ENCODE assay signal across 8 mouse cellular contexts in genomic region chr3:136871772-136872532, GRCm38 (mm10).
A peak's percentile ranks its signal among the peaks of the same experiment; 100 is the strongest.
DNase-seq lines count a peak whose midpoint lies in the region; ATAC-seq lines count a peak whose summit lies in the region.

No protein-coding gene starts in this region.

- no peaks in the 10 kb centered on the region for H3K27me3 ChIP-seq in hindbrain, embryonic 12.5 days
- no peaks in the 10 kb centered on the region for H3K27me3 ChIP-seq in hindbrain, embryonic 10.5 days (ENCODE audit: insufficient read depth, poor library complexity, severe bottlenecking)
- no peaks in the 10 kb centered on the region for H3K27me3 ChIP-seq in hindbrain, embryonic 14.5 days (ENCODE audit: control insufficient read depth, insufficient read depth, low read length)
- no peaks in the 10 kb centered on the region for H3K27me3 ChIP-seq in limb, embryonic 12.5 days

- H3K9ac ChIP-seq in hindbrain, embryonic 12.5 days: no peak overlapping the region
- no peak overlapping the region for H3K9ac ChIP-seq in hindbrain, embryonic 14.5 days
- H3K9ac ChIP-seq in limb, embryonic 12.5 days (replicated peaks): no peak overlapping the region

- no peaks in the 10 kb centered on the region for H3K9me3 ChIP-seq in hindbrain, embryonic 12.5 days (replicated peaks)
- no peaks in the 10 kb centered on the region for H3K9me3 ChIP-seq in hindbrain, embryonic 10.5 days
- H3K9me3 ChIP-seq in hindbrain, embryonic 14.5 days (ENCODE audit: control insufficient read depth, low read length): no peaks in the 10 kb centered on the region
- H3K9me3 ChIP-seq in limb, embryonic 12.5 days: no peaks in the 10 kb centered on the region

- peaks cover 20% of the 10 kb centered on the region for H3K4me1 ChIP-seq in hindbrain, embryonic 12.5 days
- no peaks in the 10 kb centered on the region for H3K4me1 ChIP-seq in hindbrain, embryonic 10.5 days (replicated peaks)
- H3K4me1 ChIP-seq in hindbrain, embryonic 14.5 days (replicated peaks; ENCODE audit: control insufficient read depth, insufficient read depth, low read length): peaks cover 31% of the 10 kb centered on the region
- peaks cover 29% of the 10 kb centered on the region for H3K4me1 ChIP-seq in limb, embryonic 12.5 days (replicated peaks)

- WGBS in hindbrain, embryonic 12.5 days: 74% methylated on average over 14 of the region's 14 CpGs
- WGBS in hindbrain, embryonic 10.5 days: 89% methylated on average over 14 of the region's 14 CpGs
- 54% methylated on average over 14 of the region's 14 CpGs for whole genome bisulfite sequencing in hindbrain, embryonic 14.5 days
- 22% methylated on average over 14 of the region's 14 CpGs for WGBS in limb, embryonic 12.5 days

- no peak overlapping the region for H3K4me2 ChIP-seq in hindbrain, embryonic 12.5 days (replicated peaks)
- H3K4me2 ChIP-seq in hindbrain, embryonic 14.5 days (replicated peaks): no peak overlapping the region
- peak overlapping the region; percentile 42 for H3K4me2 ChIP-seq in limb, embryonic 12.5 days

- no peak overlapping the region for H3K27ac ChIP-seq in hindbrain, embryonic 12.5 days
- H3K27ac ChIP-seq in hindbrain, embryonic 10.5 days: no peak overlapping the region
- H3K27ac ChIP-seq in hindbrain, embryonic 14.5 days: peak overlapping the region; percentile 47; the same call in 1 of the 2 replicates
- H3K27ac ChIP-seq in limb, embryonic 12.5 days: peak overlapping the region; percentile 51

- no peak for DNase-seq in hindbrain, embryonic 10.5 days (ENCODE audit: low spot score)
- DNase-seq in embryo, embryonic 11 days: peak; percentile 41
- DNase-seq in hindbrain, embryonic 14.5 days (ENCODE audit: low spot score): no peak
- DNase-seq in spleen, adult 18-20 months: no peak
- no peak for DNase-seq in layer of hippocampus, postnatal 10 days (ENCODE audit: low spot score in 2 of 2)
- DNase-seq in T-cell, adult 2 months (ENCODE audit: low spot score): no peak

- ATAC-seq in hindbrain, embryonic 12.5 days (ENCODE audit: low FRiP score): peak; percentile 46; the same call in 1 of the 2 replicates
- peak; percentile 49 for ATAC-seq in hindbrain, embryonic 14.5 days (ENCODE audit: low FRiP score)
- ATAC-seq in limb, embryonic 12.5 days (ENCODE audit: insufficient number of reproducible peaks, insufficient read depth, low FRiP score, low TSS enrichment, low read depth): peak; percentile 91

- H3K4me3 ChIP-seq in hindbrain, embryonic 12.5 days: no peak overlapping the region
- no peak overlapping the region for H3K4me3 ChIP-seq in hindbrain, embryonic 10.5 days
- no peak overlapping the region for H3K4me3 ChIP-seq in hindbrain, embryonic 14.5 days (replicated peaks; ENCODE audit: low read length)
- H3K4me3 ChIP-seq in limb, embryonic 12.5 days (replicated peaks): no peak overlapping the region

- no peaks in the 10 kb centered on the region for H3K36me3 ChIP-seq in hindbrain, embryonic 12.5 days
- no peaks in the 10 kb centered on the region for H3K36me3 ChIP-seq in hindbrain, embryonic 10.5 days
- H3K36me3 ChIP-seq in hindbrain, embryonic 14.5 days (replicated peaks; ENCODE audit: control insufficient read depth, insufficient read depth): 0 out of 2 replicates have a peak, but pooled peaks cover 6% of the 10 kb centered on the region
- no peaks in the 10 kb centered on the region for H3K36me3 ChIP-seq in limb, embryonic 12.5 days

Comparison
In these comparisons a context has a peak if more than half of its experiments do, and no peak if none do; other contexts are left out.
1. H3K27ac ChIP-seq: peak in hindbrain, embryonic 14.5 days (single experiment) and limb, embryonic 12.5 days (single experiment); none in hindbrain, embryonic 12.5 days (single experiment) and hindbrain, embryonic 10.5 days (single experiment).
2. Peak in every context shown above with its lines, with median percentiles within 50 percentile points of each other: ATAC-seq.